Mouse (Mus musculus) frontal cortex, adult 2 months (tissue): Measurements from ENCODE around the gene Gdf5. TPM values are rescaled to one million over a fixed set of nuclear protein-coding genes. Genes with fewer than 3 reads are reported as not detected.
A peak's percentile ranks its signal among the peaks of the same experiment; 100 is the strongest.

Experiments used
- DNase-seq, 2 experiments: peaks; one replicate each; pipeline ENCODE4 v3.0.0; 2022; ENCODE audit warnings: low spot score in 1 of 2; ENCODE audit errors: extremely low spot score in 1 of 2
- polyA plus RNA-seq: library from polyadenylated mRNA; depleted of rRNA; stranded (reverse); fragments of >200 nt; gene quantifications from 2 replicates; pipeline ENCODE4 v1.2.3, GENCODE M21; 2012; rRNA removed

Gdf5 gene
- polyA plus RNA-seq, result 0.08 and 0.24 TPM in 2 replicates

GRCm38 (mm10) chr2:155945124-155945523 is at the start of gene Gdf5:
Gdf5 (minus strand) TSS chr2:155945367.
- peak; percentile 18 to 63 for DNase-seq

GRCm38 (mm10) chr2:155991863-155992321 is 46.7 kb upstream of the Gdf5 start:
- peak; percentile 30 to 44 for DNase-seq

- DNase-seq, result no peak
These were observed 46.0 kb upstream of the Gdf5 start for GRCm38 (mm10) chr2:155991151-155991550.

- DNase-seq, result no peak
These were observed 43.9 kb upstream of the Gdf5 start for GRCm38 (mm10) chr2:155989085-155989484.

GRCm38 (mm10) chr2:155987131-155987530 is 42.0 kb upstream of the Gdf5 start:
- no peak for DNase-seq

GRCm38 (mm10) chr2:155985776-155986175 is 40.6 kb upstream of the Gdf5 start:
- no peak for DNase-seq

GRCm38 (mm10) chr2:155979328-155979991 is 34.3 kb upstream of the Gdf5 start:
- DNase-seq, result no peak

GRCm38 (mm10) chr2:155974087-155974731 is 29.0 kb upstream of the Gdf5 start:
- DNase-seq, result peak in 1 of 2 experiments; percentile 28

GRCm38 (mm10) chr2:155973348-155973747 is 28.2 kb upstream of the Gdf5 start:
- no peak for DNase-seq

GRCm38 (mm10) chr2:155962991-155963390 is 17.8 kb upstream of the Gdf5 start:
- peak in 1 of 2 experiments; percentile 60 for DNase-seq

GRCm38 (mm10) chr2:155961862-155962261 is 16.7 kb upstream of the Gdf5 start:
- DNase-seq, result no peak

- no peak for DNase-seq
These were observed 14.8 kb upstream of the Gdf5 start for GRCm38 (mm10) chr2:155959981-155960380.

- peak; percentile 65 to 88 for DNase-seq
These were observed 11.2 kb upstream of the Gdf5 start, which contains the start of gene Cep250 for GRCm38 (mm10) chr2:155956134-155957059. Cep250 (plus strand) TSS chr2:155956458.

GRCm38 (mm10) chr2:155952006-155952405 is 6.8 kb upstream of the Gdf5 start:
- peak; percentile 37 to 84 for DNase-seq

GRCm38 (mm10) chr2:155949362-155949761 is 4.2 kb upstream of the Gdf5 start:
- DNase-seq, result no peak

- no peak for DNase-seq
These were observed 2.3 kb upstream of the Gdf5 start for GRCm38 (mm10) chr2:155947390-155948002.

GRCm38 (mm10) chr2:155946499-155946898 is 1.3 kb upstream of the Gdf5 start:
- DNase-seq, result no peak

GRCm38 (mm10) chr2:155946069-155946468 is 902 bp upstream of the Gdf5 start:
- peak in 1 of 2 experiments; percentile 83 for DNase-seq

- no peak for DNase-seq
These were observed 413 bp upstream of the Gdf5 start for GRCm38 (mm10) chr2:155945580-155945979.

GRCm38 (mm10) chr2:155944685-155945084 is 482 bp downstream of the Gdf5 start:
- DNase-seq, result no peak
